Mouse (Mus musculus) lung, postnatal 0 days (tissue): ENCODE measurements around the gene 4632433K11Rik. TPM values are rescaled to one million over a fixed set of nuclear protein-coding genes. Genes with fewer than 3 reads are reported as not detected.
A peak's percentile ranks its signal among the peaks of the same experiment; 100 is the strongest.

Experiments
- ATAC-seq: fragments of 200-750 bp; cut with Nextera tagmentation; 2 replicates; pipeline ENCODE4 v1.8.0; 2017; ENCODE audit warnings: moderate library complexity
- DNase-seq: peaks from one replicate; pipeline ENCODE4 v3.0.0-alpha.2; 2016; ENCODE audit warnings: low spot score
- H3K27ac ChIP-seq: fragments of 300-500 bp; sonication (generic); 2 replicates; pipeline ENCODE4 v1.5.1; 2014; ENCODE audit warnings: antibody characterized with exemption, mild to moderate bottlenecking, low read length, mixed read lengths
- H3K27me3 ChIP-seq: fragments of 300-500 bp; sonication (generic); replicated peaks from 2 replicates; pipeline ENCODE4 v1.6.1; 2014; ENCODE audit warnings: low read length, mixed read lengths; ENCODE audit not compliant: insufficient read depth
- H3K36me3 ChIP-seq: fragments of 300-500 bp; sonication (generic); 2 replicates; pipeline ENCODE4 v1.6.1; 2014; ENCODE audit warnings: low read length, mixed read lengths; ENCODE audit not compliant: insufficient read depth
- H3K4me1 ChIP-seq: fragments of 300-500 bp; sonication (generic); 2 replicates; pipeline ENCODE4 v1.6.1; 2014; ENCODE audit warnings: antibody characterized with exemption, low read depth, low read length, mixed read lengths; ENCODE audit not compliant: insufficient read depth
- H3K4me2 ChIP-seq: fragments of 300-500 bp; sonication (generic); replicated peaks from 2 replicates; pipeline ENCODE4 v1.6.1; 2014; ENCODE audit warnings: low read depth, mild to moderate bottlenecking, low read length, moderate library complexity, mixed read lengths
- H3K4me3 ChIP-seq: fragments of 300-500 bp; sonication (generic); 2 replicates; pipeline ENCODE4 v1.5.1; 2014; ENCODE audit warnings: low read depth, low read length
- H3K9ac ChIP-seq: fragments of 300-500 bp; sonication (generic); replicated peaks from 2 replicates; pipeline ENCODE4 v1.6.1; 2014; ENCODE audit warnings: low read depth, mild to moderate bottlenecking
- H3K9me3 ChIP-seq: fragments of 300-500 bp; sonication (generic); 2 replicates; pipeline ENCODE4 v1.6.1; 2016; ENCODE audit warnings: low read length, mixed read lengths
- CTCF ChIP-seq: IDR thresholded peaks from 2 replicates; pipeline ENCODE4 v1.5.1; 2016; ENCODE audit warnings: antibody characterized with exemption, mild to moderate bottlenecking
- EP300 ChIP-seq: IDR thresholded peaks from 2 replicates; pipeline ENCODE4 v1.6.1; 2016; ENCODE audit warnings: antibody characterized with exemption, mild to moderate bottlenecking, control low read depth
- WGBS: fragments of 180-500 bp; shearing (Covaris S2); extraction: QIAGEN DNeasy Blood & Tissue Kit; methylation state at CpG from one replicate; pipeline ENCODE4 v1.1.7; 2014; 5-methylcytosine and 5-hydroxymethylcytosine counted together
- polyA plus RNA-seq: library from polyadenylated mRNA; unstranded; fragments of >200 nt; fragmentation: Nextera tagmentation; extraction: Ambion mirVana; gene quantifications from 2 replicates; pipeline ENCODE4 v1.2.1, GENCODE M21; 2015

4632433K11Rik gene
- polyA plus RNA-seq, 1 experiment from 2014 or later = not detected

DNA sequence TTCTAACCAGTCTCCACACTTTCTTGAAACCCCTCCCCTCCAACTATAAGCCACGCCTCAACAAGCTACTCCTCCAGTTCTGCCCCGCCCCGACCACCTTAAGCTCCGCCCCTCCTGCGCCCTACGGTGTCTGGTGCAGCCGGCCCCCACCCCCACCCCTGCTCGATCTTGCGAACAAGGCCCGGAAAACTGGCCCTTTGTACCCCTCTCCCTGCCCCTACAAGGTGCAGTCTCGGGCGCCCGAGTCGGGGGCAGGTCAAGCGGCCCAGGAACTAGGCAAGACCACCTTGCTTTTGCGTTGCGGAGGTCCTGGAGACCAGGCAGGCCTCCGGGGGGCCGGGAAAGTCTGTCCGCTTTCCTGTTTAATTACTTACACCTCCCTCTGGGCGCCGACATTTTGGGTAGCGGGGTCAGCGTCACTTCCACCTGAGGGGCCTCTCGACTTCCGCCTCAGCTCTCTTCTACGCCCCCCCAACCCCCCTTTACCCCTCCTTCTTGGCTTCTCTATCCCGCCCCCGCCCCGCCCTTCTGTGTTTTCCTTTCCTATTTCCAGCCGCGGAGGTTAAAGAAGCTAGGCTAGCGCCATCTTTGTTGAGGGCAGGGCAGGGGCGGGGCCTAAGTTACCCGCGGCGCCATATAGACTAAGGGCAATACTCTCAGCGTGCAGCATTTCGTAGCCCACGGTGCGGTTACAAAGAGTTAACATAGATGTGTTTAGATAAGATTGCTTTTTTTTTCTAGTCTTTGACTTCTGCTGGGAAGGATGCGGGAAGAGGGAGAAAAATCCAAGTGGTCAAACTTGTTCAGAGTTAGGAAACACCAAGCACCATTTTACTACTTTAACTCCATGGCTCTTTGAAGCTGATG is 19.4 kb upstream of the 4632433K11Rik start, which contains the start of the genes Zfp524 and Fiz1:
Gene Zfp524 (plus strand): TSS at position 165 of the 867 bp plus-strand sequence.
Gene Fiz1 (minus strand): TSS at position 447 of the 867 bp plus-strand sequence.
- ATAC-seq = peak; percentile 79

DNA sequence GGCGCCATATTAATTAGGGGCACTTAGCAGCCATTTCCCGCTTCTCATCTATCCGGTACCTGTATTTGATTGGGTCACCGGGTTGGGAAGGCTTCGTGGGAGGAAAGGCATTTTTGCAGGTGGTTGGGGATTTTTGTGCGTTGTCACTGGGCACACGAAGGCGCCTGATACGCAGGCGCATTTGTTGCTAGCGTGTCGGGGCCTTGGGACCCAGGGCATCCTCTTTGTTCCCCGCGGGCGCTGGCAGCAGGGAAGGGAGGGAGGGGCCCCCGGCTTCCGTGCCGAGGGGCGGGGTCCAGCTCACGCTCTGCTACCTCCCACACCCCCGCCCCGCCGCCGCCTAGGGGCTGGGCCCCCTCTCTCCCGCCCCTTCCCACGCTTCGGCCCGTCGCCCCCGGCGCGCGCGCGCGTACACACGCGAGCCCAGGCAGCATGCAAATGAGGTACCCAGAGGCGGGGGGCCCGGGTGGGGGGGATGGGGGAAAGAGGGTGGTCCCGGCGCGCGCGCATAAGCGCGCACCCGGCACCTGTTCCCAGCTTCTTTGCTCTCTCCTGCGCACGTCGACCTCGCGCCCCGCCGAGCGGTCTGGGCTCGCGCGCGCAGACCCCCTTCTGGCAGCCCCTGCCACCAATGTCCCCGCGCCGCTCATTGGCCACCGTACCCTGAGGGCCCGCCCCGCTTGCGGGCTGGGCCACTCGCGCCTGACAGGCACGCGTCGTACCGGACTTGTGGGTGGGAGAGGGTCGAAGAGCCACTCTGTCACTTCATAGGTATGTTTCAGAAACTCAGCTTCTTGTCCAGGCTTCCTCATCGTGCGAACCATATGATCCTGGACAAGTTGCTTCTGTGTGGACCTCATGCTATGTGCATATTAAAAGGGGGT is 18.6 kb upstream of the 4632433K11Rik start, which contains the start of gene Gm44973:
Gene Gm44973 (plus strand): TSS at position 379 of the 884 bp plus-strand sequence.
- Histone ChIP-seq H3K9me3 (no peaks in the 10 kb centered on the region), H3K36me3 (peaks cover 13% of the 10 kb centered on the region), H3K4me1 (no peaks in the 10 kb centered on the region), H3K27ac (peak within 1 kb of the TSS; percentile 97), H3K9ac (peak within 1 kb of the TSS; percentile 69), H3K4me2 (peak within 1 kb of the TSS; percentile 68), H3K4me3 (peak within 1 kb of the TSS; percentile 61), H3K27me3 (no peaks in the 10 kb centered on the region)
- peak; percentile 98 for DNase-seq
- TF ChIP-seq EP300 (no peak), CTCF (0 out of 2 replicates have a peak, but pooled peaks have one; percentile 3)
- under 1% methylated on average over 55 of the region's 76 CpGs for WGBS
- ATAC-seq = peak; percentile 82

More for the DNA sequence above, 19.4 kb upstream of the 4632433K11Rik start, which contains the start of the genes Zfp524 and Fiz1:
- peak within 1 kb of the TSS; percentile 69 for H3K9ac ChIP-seq
- no peaks in the 10 kb centered on the region for H3K4me1 ChIP-seq
- TF ChIP-seq EP300 = 0 out of 2 replicates have a peak, but pooled peaks have one; percentile 8
- no peak for TF ChIP-seq CTCF
- peaks cover 14% of the 10 kb centered on the region for H3K36me3 ChIP-seq
- H3K9me3 ChIP-seq = no peaks in the 10 kb centered on the region
- no peaks in the 10 kb centered on the region for H3K27me3 ChIP-seq
- 1% methylated on average over 42 of the region's 42 CpGs for WGBS
- DNase-seq = peak; percentile 97
- H3K4me3 ChIP-seq = peak within 1 kb of the TSS; percentile 61
- peak within 1 kb of the TSS; percentile 68 for H3K4me2 ChIP-seq
- H3K27ac ChIP-seq = peak within 1 kb of the TSS; percentile 97

- peak overlapping the region; percentile 61 for H3K4me3 ChIP-seq
- peak overlapping the region; percentile 68 for H3K4me2 ChIP-seq
- peak overlapping the region; percentile 97 for H3K27ac ChIP-seq
- no peaks in the 10 kb centered on the region for H3K9me3 ChIP-seq
- H3K36me3 ChIP-seq = peaks cover 6% of the 10 kb centered on the region
- ATAC-seq = no peak
- H3K27me3 ChIP-seq = no peaks in the 10 kb centered on the region
- peak overlapping the region; percentile 69 for H3K9ac ChIP-seq
- 0 out of 2 replicates have a peak, but pooled peaks cover 1% of the 10 kb centered on the region for H3K4me1 ChIP-seq
- DNase-seq = peak; percentile 63
- no peak for TF ChIP-seq CTCF
- no peak for TF ChIP-seq EP300
- WGBS = 46% methylated on average over 3 of the region's 3 CpGs
Observed at GRCm38 (mm10) chr7:5016057-5016456, 17.9 kb upstream of the 4632433K11Rik start.

DNA sequence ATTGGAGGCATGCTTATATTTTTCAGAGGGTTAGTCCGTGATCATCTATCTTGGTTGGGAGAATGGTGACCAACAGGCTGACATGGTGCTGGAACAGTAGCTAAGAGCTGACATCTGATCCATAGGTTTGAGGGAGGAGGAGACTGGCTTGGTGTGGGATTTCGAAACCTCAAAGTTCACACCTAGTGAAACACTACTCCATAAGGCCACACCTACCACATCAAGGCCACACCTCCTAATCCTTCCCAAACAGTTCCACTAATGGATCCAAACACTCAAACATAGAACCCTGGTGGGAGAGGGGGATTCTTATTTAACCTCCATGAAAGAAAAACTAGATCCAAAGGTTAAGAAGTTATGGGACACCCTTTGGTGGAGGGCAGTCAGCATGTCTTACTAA is 17.0 kb upstream of the 4632433K11Rik start:
- Histone ChIP-seq H3K9me3 (no peaks in the 10 kb centered on the region), H3K27ac (no peak overlapping the region), H3K4me2 (no peak overlapping the region), H3K9ac (no peak overlapping the region), H3K4me1 (0 out of 2 replicates have a peak, but pooled peaks cover 4% of the 10 kb centered on the region), H3K4me3 (no peak overlapping the region), H3K27me3 (no peaks in the 10 kb centered on the region), H3K36me3 (no peaks in the 10 kb centered on the region)
- 96% methylated on average over 2 of the region's 2 CpGs for WGBS
- DNase-seq (no peak), ATAC-seq (no peak)
- TF ChIP-seq EP300 (no peak), CTCF (no peak)

GRCm38 (mm10) chr7:5017352-5017751 is 16.6 kb upstream of the 4632433K11Rik start:
- no peaks in the 10 kb centered on the region for H3K27me3 ChIP-seq
- DNase-seq (no peak), ATAC-seq (no peak)
- TF ChIP-seq CTCF (peak; percentile 37), EP300 (no peak)
- H3K27ac ChIP-seq = no peak overlapping the region
- H3K4me3 ChIP-seq = no peak overlapping the region
- H3K36me3 ChIP-seq = no peaks in the 10 kb centered on the region
- WGBS = 92% methylated on average over 16 of the region's 16 CpGs
- H3K9me3 ChIP-seq = no peaks in the 10 kb centered on the region
- no peak overlapping the region for H3K9ac ChIP-seq
- H3K4me1 ChIP-seq = 0 out of 2 replicates have a peak, but pooled peaks cover 4% of the 10 kb centered on the region
- no peak overlapping the region for H3K4me2 ChIP-seq
